Mouse (Mus musculus): Measurements from ENCODE around the gene Reps2. TPM values are rescaled to one million over a fixed set of nuclear protein-coding genes. Genes with fewer than 3 reads are reported as not detected.

Reps2 gene
- total RNA-seq, 1 experiment from 2014 or later: 4.8 TPM

Other genes starting within 250 kb of the Reps2 start
- 150 and 170 TPM in 2 replicates for gene Rbbp7, start 116.8 kb upstream of the Reps2 start, total RNA-seq (2021)
- 24.0 and 29.5 TPM in 2 replicates for gene Txlng, start 185.8 kb upstream of the Reps2 start, total RNA-seq (2021)
- gene Syap1, start 244.8 kb upstream of the Reps2 start, total RNA-seq (2021): 81.9 and 85.0 TPM in 2 replicates

All from adrenal gland, postnatal 25 days (tissue).